Mouse (Mus musculus) kidney, adult 2 months (tissue): Measurements from ENCODE around the gene Sept9.

Experiments
- CTCF ChIP-seq: fragments of 200-500 bp; conservative IDR thresholded peaks from 2 replicates; pipeline ENCODE4 v1.5.1; 2011; ENCODE audit warnings: low read depth, mild to moderate bottlenecking, control low read depth, low read length, moderate library complexity, mixed read lengths; ENCODE audit not compliant: insufficient read depth, insufficient read length
- POLR2A ChIP-seq: fragments of 200-500 bp; IDR thresholded peaks from one replicate; pipeline ENCODE4 v1.6.1; 2011; ENCODE audit warnings: low read depth, low read length, control low read depth

GRCm38 (mm10) chr11:117240861-117241738 lies 41.6 kb downstream of the Sept9 start:
- TF ChIP-seq POLR2A (no peak), CTCF (no peak)
